Mouse (Mus musculus): ENCODE data around the gene Clnk.

- no peak for TF ChIP-seq CTCF (IDR thresholded peaks at IDR 0.05; ENCODE audit: insufficient read depth, low read depth, low read length)
- TF ChIP-seq POLR2A (IDR thresholded peaks at IDR 0.05; ENCODE audit: insufficient read depth, low read depth, low read length) = no peak
These were observed at the start of gene Clnk for GRCm38 (mm10) chr5:38876622-38877021.
